Mouse (Mus musculus) layer of hippocampus, adult 2 months (tissue): Measurements from ENCODE around the gene Casc3. TPM values are rescaled to one million over a fixed set of nuclear protein-coding genes. Genes with fewer than 3 reads are reported as not detected.
A peak's percentile ranks its signal among the peaks of the same experiment; 100 is the strongest.

Experiments
- DNase-seq, 2 experiments: peaks; one replicate each; pipeline ENCODE4 v3.0.0; 2022; ENCODE audit warnings: low spot score in 2 of 2
- H3K27ac ChIP-seq: fragments of 200-600 bp; 2 replicates; pipeline ENCODE4 v1.8.1; 2022
- H3K4me3 ChIP-seq: fragments of 200-600 bp; 2 replicates; pipeline ENCODE4 v1.8.1; 2022; ENCODE audit warnings: mild to moderate bottlenecking
- CTCF ChIP-seq: fragments of 200-600 bp; conservative IDR thresholded peaks from 2 replicates; pipeline ENCODE4 v1.8.1; 2022; ENCODE audit warnings: antibody characterized with exemption, mild to moderate bottlenecking, moderate library complexity
- long read RNA-seq, 2 experiments: library from polyadenylated mRNA; stranded (forward); transcript quantifications; one replicate each; pipeline ENCODE4 v2.0.0; 2021; ENCODE audit warnings: borderline mapping rate in 2 of 2
- total RNA-seq, 2 experiments: library from RNA; stranded (reverse); gene quantifications; 2 replicates each; pipeline ENCODE4 v1.2.3; 2021

Casc3 gene
- total RNA-seq, result 10 to 100 TPM; 61.0 to 62.1 TPM
- long read RNA-seq, experiment 1, transcript Casc3-204 (14 exons, 3,741 nt), result major isoform, 21 of 54 reads
- long read RNA-seq, experiment 1, partial matches to known transcripts, result 10 of 54 reads
- long read RNA-seq, experiment 1, other reads (novel, unspliced or antisense), result 23 of 54 reads
- long read RNA-seq, experiment 2, transcript Casc3-204 (14 exons, 3,741 nt), result major isoform, 55 of 95 reads
- long read RNA-seq, experiment 2, partial matches to known transcripts, result 11 of 95 reads
- long read RNA-seq, experiment 2, other reads (novel, unspliced or antisense), result 29 of 95 reads

DNA sequence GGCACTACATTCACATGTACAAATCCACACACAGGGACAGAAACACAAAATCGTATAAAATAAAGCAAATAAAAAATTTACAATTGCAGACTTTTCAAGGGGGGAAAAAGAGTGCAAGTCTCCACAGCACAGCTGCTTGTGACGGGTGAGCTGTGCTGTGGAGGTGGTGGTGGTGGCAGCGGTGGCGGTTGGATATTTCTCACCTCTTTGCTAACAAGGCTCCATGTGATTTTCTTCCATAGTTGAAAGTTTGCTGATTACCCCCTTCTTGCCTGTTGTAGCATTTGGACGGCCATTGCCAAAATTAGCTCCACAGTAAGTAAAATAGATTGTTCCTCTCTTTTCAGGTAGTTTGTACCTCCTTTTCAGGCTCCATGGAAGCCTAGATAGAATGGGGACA, at the start of gene Casc3:
TSS of gene Casc3 (plus strand) at position 301 of the 400 bp plus-strand sequence.
- TF ChIP-seq CTCF, result no peak
- no peak within 1 kb of the TSS for H3K4me3 ChIP-seq
- H3K27ac ChIP-seq, result no peak within 1 kb of the TSS
- no peak for DNase-seq

- Histone ChIP-seq H3K4me3 (no peak overlapping the region), H3K27ac (peak overlapping the region; percentile 97; the same call in 1 of the 2 replicates)
- no peak for TF ChIP-seq CTCF
- peak in 1 of 2 experiments; percentile 9 for DNase-seq
Observed at GRCm38 (mm10) chr11:98755726-98756380, 48.9 kb upstream of the Casc3 start.

DNA sequence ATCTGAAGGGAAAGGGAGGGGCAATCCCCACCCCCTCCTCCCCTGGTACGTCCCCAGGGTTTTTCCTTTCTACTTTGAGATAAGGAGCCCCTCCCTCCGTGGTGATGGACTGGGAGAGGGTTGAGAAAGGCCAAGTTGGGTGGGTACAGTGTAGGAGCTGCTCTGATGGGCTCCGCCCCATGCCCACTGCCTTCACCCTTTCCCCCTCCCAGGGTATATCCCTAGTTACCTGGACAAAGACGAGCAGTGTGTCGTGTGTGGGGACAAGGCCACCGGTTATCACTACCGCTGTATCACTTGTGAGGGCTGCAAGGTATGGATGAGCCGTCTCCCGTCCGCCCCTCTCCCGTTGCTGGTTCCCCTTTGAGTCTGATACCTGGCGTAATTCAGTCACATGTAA, 48.0 kb upstream of the Casc3 start:
- Histone ChIP-seq H3K4me3 (no peak overlapping the region), H3K27ac (0 out of 2 replicates have a peak overlapping the region, but pooled peaks have one; percentile 40)
- no peak for TF ChIP-seq CTCF
- no peak for DNase-seq

DNA sequence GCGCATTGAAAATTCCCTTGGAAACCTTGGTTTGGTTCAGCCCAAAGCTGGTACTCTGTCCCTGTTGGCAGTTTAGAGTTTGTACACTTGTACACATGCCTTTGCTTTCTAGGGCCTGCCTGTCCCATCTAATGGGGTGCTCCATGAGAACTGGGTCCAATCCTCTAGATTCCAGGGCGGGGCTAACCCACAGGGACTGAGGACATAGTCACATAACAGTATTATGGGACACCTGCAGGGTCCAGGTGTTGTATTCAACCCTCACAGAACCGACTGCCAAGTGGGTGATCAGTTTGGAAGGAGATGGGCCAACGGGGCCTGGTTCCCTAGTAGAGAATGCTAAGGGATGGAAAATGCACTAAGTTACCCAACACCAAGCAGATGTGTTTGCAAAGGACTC, 42.8 kb upstream of the Casc3 start:
- Histone ChIP-seq H3K4me3 (no peak overlapping the region), H3K27ac (peak overlapping the region; percentile 55)
- no peak for TF ChIP-seq CTCF
- no peak for DNase-seq

- peak; percentile 76 for TF ChIP-seq CTCF
Observed at GRCm38 (mm10) chr11:98762756-98763501, 41.8 kb upstream of the Casc3 start.

GRCm38 (mm10) chr11:98763502-98763861, 41.2 kb upstream of the Casc3 start:
- peak overlapping the region; percentile 55; the same call in 1 of the 2 replicates for H3K27ac ChIP-seq
- no peak for TF ChIP-seq CTCF
- H3K4me3 ChIP-seq, result no peak overlapping the region
- DNase-seq, result no peak

More at GRCm38 (mm10) chr11:98762756-98763501, 41.8 kb upstream of the Casc3 start:
- DNase-seq, result peak in 1 of 2 experiments; percentile 53
- Histone ChIP-seq H3K4me3 (no peak overlapping the region), H3K27ac (peak overlapping the region; percentile 55; the same call in 1 of the 2 replicates)

GRCm38 (mm10) chr11:98764091-98764490, 40.6 kb upstream of the Casc3 start:
- Histone ChIP-seq H3K27ac (peak overlapping the region; percentile 55; the same call in 1 of the 2 replicates), H3K4me3 (no peak overlapping the region)
- peak in 1 of 2 experiments; percentile 10 for DNase-seq
- no peak for TF ChIP-seq CTCF

- peak in 1 of 2 experiments; percentile 9 for DNase-seq
- TF ChIP-seq CTCF, result no peak
- H3K4me3 ChIP-seq, result no peak overlapping the region
- peak overlapping the region; percentile 74; the same call in 1 of the 2 replicates for H3K27ac ChIP-seq
Observed at GRCm38 (mm10) chr11:98764746-98765145, 40.0 kb upstream of the Casc3 start.

DNA sequence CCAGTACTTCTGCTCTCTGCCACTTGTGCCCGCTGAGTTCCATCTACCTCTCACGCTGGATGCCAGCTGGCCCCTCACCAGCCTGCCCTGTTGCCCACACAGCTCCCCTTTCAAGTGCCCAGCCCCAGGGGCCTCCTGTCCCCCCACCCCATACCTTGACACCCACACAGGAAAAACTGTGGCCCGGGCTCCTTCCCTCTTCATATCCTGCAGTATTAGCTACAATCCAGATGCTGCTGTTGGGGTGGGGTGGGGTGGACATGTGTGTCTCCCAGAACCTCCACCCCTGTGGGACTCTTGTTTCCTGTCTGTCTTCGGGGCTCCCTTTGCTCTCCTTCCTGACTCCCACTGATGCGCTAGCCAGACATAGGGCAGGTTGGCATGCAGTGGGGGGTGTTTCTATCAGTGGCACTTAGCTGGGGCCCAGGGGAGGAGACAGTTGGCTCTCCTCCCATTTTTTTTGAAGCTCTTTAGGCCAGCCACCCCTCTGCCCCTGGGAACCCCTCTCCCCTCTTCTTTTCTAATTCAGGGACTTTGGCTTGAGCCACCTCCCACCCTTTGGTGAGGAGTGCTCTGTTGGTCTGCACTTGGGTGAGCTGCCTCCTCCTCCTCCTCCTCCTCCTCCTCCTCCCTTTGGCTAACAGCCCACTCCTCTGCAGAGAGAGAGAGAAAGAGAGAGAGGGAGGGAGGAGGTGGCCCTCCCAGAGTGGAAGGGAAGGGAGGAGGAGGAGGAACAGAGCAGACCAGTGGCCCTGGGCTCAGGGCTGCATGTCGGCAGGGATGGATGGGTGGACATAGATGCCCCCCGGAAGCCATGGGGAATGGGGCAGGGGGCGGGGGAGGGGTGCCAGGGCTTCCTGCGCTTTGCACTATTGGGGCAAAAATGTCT, 39.0 kb upstream of the Casc3 start:
- DNase-seq, result peak in 1 of 2 experiments; percentile 10
- Histone ChIP-seq H3K4me3 (no peak overlapping the region), H3K27ac (peak overlapping the region; percentile 74)
- TF ChIP-seq CTCF, result no peak

DNA sequence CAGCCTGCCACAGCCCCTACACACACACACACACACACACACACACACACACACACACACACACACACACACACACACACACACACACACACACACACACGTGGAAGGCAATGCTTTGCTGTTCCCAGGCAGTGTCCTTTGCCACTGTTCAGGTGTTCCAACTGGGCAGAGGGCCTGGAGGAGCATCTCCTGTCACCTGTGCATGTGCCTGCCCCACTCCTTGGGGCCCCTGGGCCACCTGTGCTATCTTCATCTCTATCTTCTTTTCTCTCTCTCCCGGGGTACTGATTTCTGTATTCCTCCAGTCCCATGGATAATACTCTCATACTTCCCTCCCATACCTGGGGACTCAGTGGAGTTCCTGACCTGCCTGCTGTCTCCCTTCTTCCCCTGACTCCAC, 38.4 kb upstream of the Casc3 start:
- DNase-seq, result no peak
- no peak for TF ChIP-seq CTCF
- Histone ChIP-seq H3K27ac (peak overlapping the region; percentile 73), H3K4me3 (no peak overlapping the region)

- Histone ChIP-seq H3K27ac (peak overlapping the region; percentile 73; the same call in 1 of the 2 replicates), H3K4me3 (no peak overlapping the region)
- DNase-seq, result no peak
Observed at GRCm38 (mm10) chr11:98766816-98767215, 37.9 kb upstream of the Casc3 start.

GRCm38 (mm10) chr11:98767276-98767675, 37.4 kb upstream of the Casc3 start:
- TF ChIP-seq CTCF, result no peak
- DNase-seq, result no peak
- H3K4me3 ChIP-seq, result no peak overlapping the region
- peak overlapping the region; percentile 64 for H3K27ac ChIP-seq

More at GRCm38 (mm10) chr11:98766816-98767215, 37.9 kb upstream of the Casc3 start:
- TF ChIP-seq CTCF, result no peak
